Mouse (Mus musculus): ENCODE data around the gene H2afv. TPM values are rescaled to one million over a fixed set of nuclear protein-coding genes. Genes with fewer than 3 reads are reported as not detected.

Gene H2afv
- total RNA-seq, 1 experiment = 192 TPM

GRCm38 (mm10) chr11:6390376-6391053 is 53.7 kb downstream of the H2afv start:
- in situ Hi-C loops (cut with MboI; ENCODE audit: low sequenced_read_pairs in 2 of 2, unreplicated experiment in 2 of 2) = no loop called here

GRCm38 (mm10) chr11:6389483-6389921 is 54.7 kb downstream of the H2afv start:
- H3K4me3 ChIP-seq (ENCODE audit: insufficient read depth in 1 of 2, low read depth in 1 of 2, low read length in 2 of 2, poor library complexity in 1 of 2, severe bottlenecking in 1 of 2) = peak overlapping the region; percentile 83 to 100
- peaks cover 11% of the 10 kb centered on the region; the same call in 1 of the 2 replicates for H3K36me3 ChIP-seq (ENCODE audit: control insufficient read depth, insufficient read depth, low read length, poor library complexity, severe bottlenecking)
- H3K9ac ChIP-seq (ENCODE audit: insufficient read depth, low read depth, low read length, poor library complexity, severe bottlenecking) = peak overlapping the region; percentile 86
- in situ Hi-C loops (cut with MboI; ENCODE audit: low sequenced_read_pairs in 2 of 2, unreplicated experiment in 2 of 2) = no loop called here
- DNase-seq (ENCODE audit: low read depth, low spot score) = no peak
- peaks cover 4 to 6% of the 10 kb centered on the region in 2 experiments; a peak in 3 of 4 replicates for H3K4me1 ChIP-seq (ENCODE audit: control insufficient read depth in 2 of 2, insufficient read depth in 2 of 2, low read length in 2 of 2, poor library complexity in 1 of 2)
- H3K9me3 ChIP-seq (ENCODE audit: control insufficient read depth, insufficient read depth, low read depth, low read length) = no peaks in the 10 kb centered on the region
- TF ChIP-seq MAFK (IDR thresholded peaks at IDR 0.05; ENCODE audit: insufficient read depth, low read depth, low read length) = no peak
- no peak for TF ChIP-seq ZC3H11A (IDR thresholded peaks at IDR 0.05; ENCODE audit: borderline replicate concordance, low read depth, low read length)
- no peak for TF ChIP-seq ZNF384 (IDR thresholded peaks at IDR 0.05; ENCODE audit: low read depth, low read length)
- TF ChIP-seq HCFC1 (IDR thresholded peaks at IDR 0.05; ENCODE audit: borderline replicate concordance, insufficient read depth, low read length) = no peak
- no peak for TF ChIP-seq CHD2 (IDR thresholded peaks at IDR 0.05; ENCODE audit: low read depth, low read length)
- H3K27ac ChIP-seq (ENCODE audit: insufficient read depth, low read depth, low read length, poor library complexity, severe bottlenecking) = peak overlapping the region; percentile 42; the same call in 1 of the 2 replicates

More at GRCm38 (mm10) chr11:6390376-6391053, 53.7 kb downstream of the H2afv start:
- Histone ChIP-seq H3K4me3 (ENCODE audit: insufficient read depth in 1 of 2, low read depth in 1 of 2, low read length in 2 of 2, poor library complexity in 1 of 2, severe bottlenecking in 1 of 2) (peak overlapping the region in 1 of 2 experiments; percentile 100; a peak in 2 of 4 replicates), H3K4me1 (ENCODE audit: control insufficient read depth in 2 of 2, insufficient read depth in 2 of 2, low read length in 2 of 2, poor library complexity in 1 of 2) (peaks cover 4 to 6% of the 10 kb centered on the region in 2 experiments; a peak in 3 of 4 replicates), H3K9ac (ENCODE audit: insufficient read depth, low read depth, low read length, poor library complexity, severe bottlenecking) (no peak overlapping the region), H3K27ac (ENCODE audit: insufficient read depth, low read depth, low read length, poor library complexity, severe bottlenecking) (no peak overlapping the region), H3K36me3 (ENCODE audit: control insufficient read depth, insufficient read depth, low read length, poor library complexity, severe bottlenecking) (peaks cover 17% of the 10 kb centered on the region; the same call in 1 of the 2 replicates), H3K9me3 (ENCODE audit: control insufficient read depth, insufficient read depth, low read depth, low read length) (no peaks in the 10 kb centered on the region)
- TF ChIP-seq ZNF384 (IDR thresholded peaks at IDR 0.05; ENCODE audit: low read depth, low read length) (no peak), CHD2 (IDR thresholded peaks at IDR 0.05; ENCODE audit: low read depth, low read length) (no peak)
- DNase-seq (ENCODE audit: low read depth, low spot score) = no peak

GRCm38 (mm10) chr11:6388726-6389413 is 55.4 kb downstream of the H2afv start, which contains the start of gene Zmiz2:
Zmiz2 (plus strand) TSS chr11:6389074.
- H3K36me3 ChIP-seq (ENCODE audit: control insufficient read depth, insufficient read depth, low read length, poor library complexity, severe bottlenecking) = peaks cover 7% of the 10 kb centered on the region; the same call in 1 of the 2 replicates
- in situ Hi-C loops (cut with MboI; ENCODE audit: low sequenced_read_pairs in 2 of 2, unreplicated experiment in 2 of 2) = no loop called here
- H3K27ac ChIP-seq (ENCODE audit: insufficient read depth, low read depth, low read length, poor library complexity, severe bottlenecking) = peak within 1 kb of the TSS; percentile 88
- peak within 1 kb of the TSS; percentile 87 for H3K9ac ChIP-seq (ENCODE audit: insufficient read depth, low read depth, low read length, poor library complexity, severe bottlenecking)
- no peaks in the 10 kb centered on the region for H3K9me3 ChIP-seq (ENCODE audit: control insufficient read depth, insufficient read depth, low read depth, low read length)
- TF ChIP-seq HCFC1 (IDR thresholded peaks at IDR 0.05; ENCODE audit: borderline replicate concordance, insufficient read depth, low read length) (peak; percentile 54; the same call in 1 of the 2 replicates), MAFK (IDR thresholded peaks at IDR 0.05; ENCODE audit: insufficient read depth, low read depth, low read length) (no peak), ZNF384 (IDR thresholded peaks at IDR 0.05; ENCODE audit: low read depth, low read length) (peak; percentile 79)
- H3K4me3 ChIP-seq (ENCODE audit: insufficient read depth in 1 of 2, low read depth in 1 of 2, low read length in 2 of 2, poor library complexity in 1 of 2, severe bottlenecking in 1 of 2) = peak within 1 kb of the TSS; percentile 83 to 100
- peaks cover 4 to 6% of the 10 kb centered on the region in 2 experiments; a peak in 3 of 4 replicates for H3K4me1 ChIP-seq (ENCODE audit: control insufficient read depth in 2 of 2, insufficient read depth in 2 of 2, low read length in 2 of 2, poor library complexity in 1 of 2)
- DNase-seq (ENCODE audit: low read depth, low spot score) = peak; percentile 82

DNA sequence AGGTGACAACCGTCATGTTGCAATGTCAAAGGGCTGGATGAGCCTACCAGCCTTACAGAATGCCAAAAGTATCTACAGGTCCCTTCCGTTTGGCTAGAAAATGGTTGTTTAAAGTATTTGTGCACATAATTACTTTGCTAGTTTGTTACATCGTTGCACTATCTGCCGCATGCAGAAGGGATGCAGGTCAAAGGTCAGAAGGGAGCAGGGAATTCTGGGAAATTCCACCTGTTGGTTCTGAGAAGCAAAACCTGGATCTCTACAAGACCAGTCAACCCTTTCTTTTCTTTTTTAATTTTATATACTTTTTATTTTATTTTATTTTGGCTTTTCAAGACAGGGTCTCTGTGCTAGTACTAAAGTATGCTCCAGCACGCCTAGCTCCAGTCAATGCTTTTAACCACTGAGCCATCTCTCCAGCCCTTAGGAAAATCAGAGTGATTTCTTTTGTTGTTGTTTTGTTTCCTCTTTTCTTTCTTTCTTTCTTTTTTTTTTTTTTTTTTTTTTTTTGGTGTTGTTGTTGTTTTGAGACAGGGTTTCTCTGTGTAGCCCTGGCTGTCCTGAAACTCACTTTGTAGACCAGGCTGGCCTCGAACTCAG is 56.0 kb downstream of the H2afv start:
- H3K27ac ChIP-seq (ENCODE audit: insufficient read depth, low read depth, low read length, poor library complexity, severe bottlenecking) = no peak overlapping the region; the same call in 1 of the 2 replicates
- peak overlapping the region; percentile 74; the same call in 1 of the 2 replicates for H3K9ac ChIP-seq (ENCODE audit: insufficient read depth, low read depth, low read length, poor library complexity, severe bottlenecking)
- H3K4me3 ChIP-seq (ENCODE audit: insufficient read depth in 1 of 2, low read depth in 1 of 2, low read length in 2 of 2, poor library complexity in 1 of 2, severe bottlenecking in 1 of 2) = peak overlapping the region in 1 of 2 experiments; percentile 78; a peak in 1 of 4 replicates
- peaks cover 6% of the 10 kb centered on the region; the same call in 1 of the 2 replicates for H3K36me3 ChIP-seq (ENCODE audit: control insufficient read depth, insufficient read depth, low read length, poor library complexity, severe bottlenecking)
- DNase-seq (ENCODE audit: low read depth, low spot score) = no peak
- in situ Hi-C loops (cut with MboI; ENCODE audit: low sequenced_read_pairs in 2 of 2, unreplicated experiment in 2 of 2) = no loop called here
- no peak for TF ChIP-seq ZC3H11A (IDR thresholded peaks at IDR 0.05; ENCODE audit: borderline replicate concordance, low read depth, low read length)
- TF ChIP-seq ZNF384 (IDR thresholded peaks at IDR 0.05; ENCODE audit: low read depth, low read length) = peak; percentile 90
- H3K9me3 ChIP-seq (ENCODE audit: control insufficient read depth, insufficient read depth, low read depth, low read length) = no peaks in the 10 kb centered on the region
- H3K4me1 ChIP-seq (ENCODE audit: control insufficient read depth in 2 of 2, insufficient read depth in 2 of 2, low read length in 2 of 2, poor library complexity in 1 of 2) = peaks cover 4 to 6% of the 10 kb centered on the region in 2 experiments; a peak in 3 of 4 replicates
